Mouse (Mus musculus) thymus, postnatal 0 days (tissue): Measurements from ENCODE around the gene Nedd1. TPM values are rescaled to one million over a fixed set of nuclear protein-coding genes. Genes with fewer than 3 reads are reported as not detected.

Experiments used
- DNase-seq: peaks from one replicate; pipeline ENCODE4 v3.0.0-alpha.2; 2015; ENCODE audit warnings: low spot score
- polyA plus RNA-seq: library from polyadenylated mRNA; unstranded; fragments of >200 nt; fragmentation: Nextera tagmentation; extraction: Ambion mirVana; gene quantifications from 2 replicates; pipeline ENCODE4 v1.2.1, GENCODE M21; 2015

Gene Nedd1
- polyA plus RNA-seq: 39.5 and 39.7 TPM in 2 replicates

DNA sequence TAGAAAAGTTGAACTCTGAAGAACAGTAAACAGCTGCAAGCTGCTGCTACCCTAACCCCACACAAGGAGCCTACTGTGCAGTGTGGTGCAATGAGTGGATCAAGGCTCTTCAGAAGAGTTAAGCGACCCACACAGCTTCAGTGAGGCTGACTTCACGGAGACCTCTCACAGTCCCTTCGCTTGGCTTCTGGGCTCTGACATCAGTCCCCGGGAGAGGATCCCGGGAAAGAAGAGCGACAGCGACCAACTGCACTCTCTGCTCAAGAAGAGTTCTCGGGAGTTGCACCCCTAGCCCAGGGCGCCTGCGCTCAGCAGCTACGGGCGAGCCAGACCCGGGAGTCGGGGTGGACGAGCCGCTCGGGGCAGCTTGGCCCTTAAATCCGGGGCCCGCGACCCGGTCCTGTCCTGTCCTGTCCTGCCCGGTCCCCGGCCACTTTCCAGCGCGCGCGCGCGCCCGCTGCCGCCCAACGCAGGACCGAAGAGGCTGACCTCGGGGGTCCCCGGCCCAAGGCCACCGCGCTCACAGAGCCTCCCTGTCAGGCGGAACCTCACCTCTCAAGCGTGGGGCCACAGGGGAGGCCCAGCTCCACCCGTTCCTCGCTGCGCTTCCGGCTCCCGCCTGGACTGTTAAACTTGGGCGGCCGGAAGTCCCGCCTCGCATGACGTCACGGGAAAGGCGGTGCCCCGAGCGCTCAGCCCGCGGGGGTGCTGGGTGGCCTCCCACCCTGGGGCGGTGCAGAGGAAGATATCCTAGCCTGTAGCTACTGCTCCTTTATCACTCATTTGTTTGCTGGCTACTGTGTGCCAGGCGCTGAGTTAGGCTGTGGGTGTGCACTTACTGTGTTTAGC, at the start of gene Nedd1:
Gene Nedd1 (minus strand): TSS at position 650 of the 849 bp plus-strand sequence.
- peak; percentile 97 for DNase-seq

GRCm38 (mm10) chr10:92754359-92754758, 32.1 kb upstream of the Nedd1 start:
- DNase-seq: no peak

DNA sequence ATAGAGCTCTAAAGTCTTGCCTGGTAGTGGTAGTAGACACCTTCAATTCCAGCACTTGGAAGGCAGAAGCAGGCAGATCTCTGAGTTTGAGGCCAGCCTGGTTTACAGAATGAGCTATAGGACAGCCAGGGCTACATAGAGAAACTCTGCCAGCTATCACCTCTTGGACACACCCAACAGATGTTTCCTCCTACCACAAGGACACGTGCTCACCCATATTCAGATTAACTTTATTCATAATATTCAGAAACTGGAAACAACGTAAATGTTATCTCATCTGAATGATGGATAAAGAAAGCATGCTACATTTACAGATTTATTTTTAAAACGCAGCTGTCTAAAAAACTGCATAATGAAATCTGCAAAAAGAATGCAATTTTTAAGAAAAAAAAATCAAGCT, 8.1 kb upstream of the Nedd1 start:
- no peak for DNase-seq

DNA sequence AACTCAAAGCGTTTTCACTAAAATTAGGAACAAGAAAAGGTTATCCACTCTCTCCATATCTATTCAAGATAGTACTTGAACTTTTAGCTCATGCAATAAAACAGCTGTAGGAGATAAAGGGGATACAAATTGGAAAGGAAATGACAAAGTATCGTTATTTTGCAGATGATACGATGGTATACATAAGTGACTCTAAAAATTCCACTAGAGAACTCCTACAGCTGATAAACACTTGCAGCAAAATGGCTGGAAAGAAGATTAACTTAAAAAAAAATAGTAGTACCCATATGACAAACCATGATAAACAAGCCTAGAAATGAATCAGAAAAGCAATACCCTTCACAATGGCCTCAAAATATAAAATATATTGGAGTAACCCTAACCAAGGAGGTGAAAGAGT, 6.5 kb upstream of the Nedd1 start:
- DNase-seq: no peak

- no peak for DNase-seq
Observed at GRCm38 (mm10) chr10:92722620-92722988, 384 bp upstream of the Nedd1 start.

- DNase-seq: no peak
Observed at GRCm38 (mm10) chr10:92699032-92699431, 23.2 kb downstream of the Nedd1 start.

DNA sequence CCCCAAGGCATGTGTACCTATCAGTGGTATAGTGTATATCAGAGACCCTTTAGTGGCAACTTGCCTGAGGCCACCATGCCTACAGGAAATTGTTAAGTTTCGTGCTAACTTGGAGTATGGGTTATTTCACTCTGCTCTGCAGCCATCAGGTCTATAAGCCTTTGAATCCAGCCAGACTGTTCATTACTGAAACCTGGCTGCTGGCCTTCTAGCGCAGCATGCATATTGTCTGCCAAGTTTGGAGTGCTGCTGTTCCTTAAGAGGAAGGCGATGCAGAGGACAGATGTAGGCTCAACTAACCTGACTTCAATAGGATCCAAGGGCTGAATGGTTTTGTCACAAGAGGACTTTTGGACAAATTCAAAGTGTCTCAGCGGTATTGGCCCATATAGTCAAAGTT, 47.2 kb downstream of the Nedd1 start:
- no peak for DNase-seq

DNA sequence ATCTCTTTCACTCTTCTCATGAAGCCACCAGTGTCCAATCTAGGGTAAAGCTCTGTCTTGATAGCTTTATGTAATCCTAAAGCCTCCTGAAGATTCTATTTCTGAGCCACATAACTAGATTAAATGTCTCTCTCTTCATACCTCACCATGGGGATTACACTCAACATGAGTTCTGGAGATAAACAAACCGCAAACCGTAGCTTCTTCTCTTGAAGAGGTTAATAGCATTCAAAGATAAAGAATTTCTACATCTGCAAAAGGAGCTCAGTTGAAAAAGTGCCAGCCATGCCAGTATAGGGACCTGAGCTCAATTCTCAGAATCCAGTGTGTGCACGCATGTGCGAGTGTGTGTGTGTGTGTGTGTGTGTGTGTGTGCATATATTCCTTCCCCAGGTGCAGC, 50.3 kb downstream of the Nedd1 start:
- DNase-seq: no peak

- DNase-seq: no peak
Observed at GRCm38 (mm10) chr10:92665287-92665686, 56.9 kb downstream of the Nedd1 start.

GRCm38 (mm10) chr10:92653266-92653665, 69.0 kb downstream of the Nedd1 start:
- DNase-seq: no peak

GRCm38 (mm10) chr10:92652399-92652920, 69.8 kb downstream of the Nedd1 start:
- no peak for DNase-seq

- no peak for DNase-seq
Observed at GRCm38 (mm10) chr10:92651266-92651665, 71.0 kb downstream of the Nedd1 start.

- no peak for DNase-seq
Observed at GRCm38 (mm10) chr10:92649096-92649495, 73.1 kb downstream of the Nedd1 start.

GRCm38 (mm10) chr10:92647691-92648090, 74.5 kb downstream of the Nedd1 start:
- no peak for DNase-seq

GRCm38 (mm10) chr10:92643995-92644394, 78.2 kb downstream of the Nedd1 start:
- DNase-seq: no peak

DNA sequence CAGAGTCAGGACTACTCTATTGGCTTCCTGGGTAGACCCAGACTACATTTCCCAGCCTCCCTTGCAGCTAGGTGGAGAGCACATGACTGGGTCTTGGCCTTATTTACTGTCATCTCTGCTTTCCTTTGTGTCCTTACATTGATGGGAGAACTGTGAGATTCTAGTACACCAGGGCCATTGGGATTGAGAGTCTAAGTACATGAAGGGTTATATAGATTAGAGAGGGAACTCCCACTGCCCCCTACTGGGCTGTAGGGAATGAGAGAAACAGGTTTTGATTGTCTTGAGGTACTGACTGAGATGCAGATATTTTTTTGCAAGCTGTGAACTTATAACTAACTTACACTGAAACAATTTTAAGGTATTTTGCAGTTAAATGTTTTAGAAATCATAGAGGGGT, 81.2 kb downstream of the Nedd1 start:
- no peak for DNase-seq
